Mouse (Mus musculus): ENCODE measurements around the gene Nipal3.

GRCm38 (mm10) chr4:135495810-135496209 is 972 bp upstream of the Nipal3 start:
- TF ChIP-seq CTCF (IDR thresholded peaks at IDR 0.05; ENCODE audit: borderline replicate concordance, extremely low read depth, insufficient read depth, insufficient read length) (no peak), POLR2A (IDR thresholded peaks at IDR 0.05; ENCODE audit: borderline replicate concordance, extremely low read depth, insufficient read depth, insufficient read length, poor library complexity, severe bottlenecking) (no peak)
